Mouse (Mus musculus): ENCODE data around the gene Gse1. TPM values are rescaled to one million over a fixed set of nuclear protein-coding genes. Genes with fewer than 3 reads are reported as not detected.

The Gse1 gene
- polyA plus RNA-seq, 1 experiment from 2014 or later: 25.3 TPM

GRCm38 (mm10) chr8:120549922-120550321 is 321.7 kb downstream of the Gse1 start:
- H3K9me3 ChIP-seq (ENCODE audit: control insufficient read depth, low read length): no peaks in the 10 kb centered on the region
- ATAC-seq (replicated peaks; ENCODE audit: low FRiP score) (no peak), DNase-seq (ENCODE audit: low spot score) (no peak)
- H3K9ac ChIP-seq (ENCODE audit: low read depth, low read length): no peak overlapping the region
- peaks cover 79% of the 10 kb centered on the region for H3K4me1 ChIP-seq (replicated peaks; ENCODE audit: control insufficient read depth, insufficient read depth, low read length)
- H3K27me3 ChIP-seq (replicated peaks; ENCODE audit: control insufficient read depth, insufficient read depth, low read length): no peaks in the 10 kb centered on the region
- H3K4me3 ChIP-seq (ENCODE audit: low read depth, low read length): no peak overlapping the region
- 45% methylated on average over 11 of the region's 11 CpGs for WGBS
- H3K27ac ChIP-seq (ENCODE audit: low read depth, low read length): no peak overlapping the region
- H3K4me2 ChIP-seq: peak overlapping the region; percentile 36
- peaks cover 12% of the 10 kb centered on the region for H3K36me3 ChIP-seq (ENCODE audit: control insufficient read depth, insufficient read depth, low read length)

GRCm38 (mm10) chr8:120550430-120550829 is 322.2 kb downstream of the Gse1 start:
- no peaks in the 10 kb centered on the region for H3K9me3 ChIP-seq (ENCODE audit: control insufficient read depth, low read length)
- no peak for DNase-seq (ENCODE audit: low spot score)
- H3K4me1 ChIP-seq (replicated peaks; ENCODE audit: control insufficient read depth, insufficient read depth, low read length): peaks cover 82% of the 10 kb centered on the region
- peaks cover 12% of the 10 kb centered on the region for H3K36me3 ChIP-seq (ENCODE audit: control insufficient read depth, insufficient read depth, low read length)
- 50% methylated on average over 12 of the region's 12 CpGs for WGBS
- no peak overlapping the region for H3K27ac ChIP-seq (ENCODE audit: low read depth, low read length)
- H3K27me3 ChIP-seq (replicated peaks; ENCODE audit: control insufficient read depth, insufficient read depth, low read length): no peaks in the 10 kb centered on the region
- H3K9ac ChIP-seq (ENCODE audit: low read depth, low read length): no peak overlapping the region
- H3K4me2 ChIP-seq: no peak overlapping the region
- no peak for ATAC-seq (replicated peaks; ENCODE audit: low FRiP score)
- H3K4me3 ChIP-seq (ENCODE audit: low read depth, low read length): no peak overlapping the region

- 81% methylated on average over 11 of the region's 11 CpGs for WGBS
- Histone ChIP-seq H3K4me1 (replicated peaks; ENCODE audit: control insufficient read depth, insufficient read depth, low read length) (peaks cover 83% of the 10 kb centered on the region), H3K27me3 (replicated peaks; ENCODE audit: control insufficient read depth, insufficient read depth, low read length) (no peaks in the 10 kb centered on the region), H3K9me3 (ENCODE audit: control insufficient read depth, low read length) (no peaks in the 10 kb centered on the region), H3K4me2 (no peak overlapping the region), H3K27ac (ENCODE audit: low read depth, low read length) (no peak overlapping the region), H3K4me3 (ENCODE audit: low read depth, low read length) (no peak overlapping the region), H3K9ac (ENCODE audit: low read depth, low read length) (no peak overlapping the region), H3K36me3 (ENCODE audit: control insufficient read depth, insufficient read depth, low read length) (peaks cover 12% of the 10 kb centered on the region)
- DNase-seq (ENCODE audit: low spot score): no peak
- no peak for ATAC-seq (replicated peaks; ENCODE audit: low FRiP score)
These were observed 322.9 kb downstream of the Gse1 start for GRCm38 (mm10) chr8:120550937-120551676.

GRCm38 (mm10) chr8:120551677-120551980 is 323.4 kb downstream of the Gse1 start:
- 78% methylated on average over 3 of the region's 3 CpGs for WGBS
- Histone ChIP-seq H3K9me3 (ENCODE audit: control insufficient read depth, low read length) (no peaks in the 10 kb centered on the region), H3K4me3 (ENCODE audit: low read depth, low read length) (no peak overlapping the region), H3K9ac (ENCODE audit: low read depth, low read length) (no peak overlapping the region), H3K4me2 (no peak overlapping the region), H3K27me3 (replicated peaks; ENCODE audit: control insufficient read depth, insufficient read depth, low read length) (no peaks in the 10 kb centered on the region), H3K36me3 (ENCODE audit: control insufficient read depth, insufficient read depth, low read length) (peaks cover 12% of the 10 kb centered on the region), H3K4me1 (replicated peaks; ENCODE audit: control insufficient read depth, insufficient read depth, low read length) (peaks cover 83% of the 10 kb centered on the region), H3K27ac (ENCODE audit: low read depth, low read length) (no peak overlapping the region)
- no peak for ATAC-seq (replicated peaks; ENCODE audit: low FRiP score)
- no peak for DNase-seq (ENCODE audit: low spot score)

GRCm38 (mm10) chr8:120552509-120552908 is 324.3 kb downstream of the Gse1 start:
- Histone ChIP-seq H3K4me2 (no peak overlapping the region), H3K9me3 (ENCODE audit: control insufficient read depth, low read length) (no peaks in the 10 kb centered on the region), H3K27ac (ENCODE audit: low read depth, low read length) (no peak overlapping the region), H3K27me3 (replicated peaks; ENCODE audit: control insufficient read depth, insufficient read depth, low read length) (no peaks in the 10 kb centered on the region), H3K9ac (ENCODE audit: low read depth, low read length) (no peak overlapping the region), H3K4me1 (replicated peaks; ENCODE audit: control insufficient read depth, insufficient read depth, low read length) (peaks cover 83% of the 10 kb centered on the region), H3K4me3 (ENCODE audit: low read depth, low read length) (no peak overlapping the region), H3K36me3 (ENCODE audit: control insufficient read depth, insufficient read depth, low read length) (peaks cover 12% of the 10 kb centered on the region)
- ATAC-seq (replicated peaks; ENCODE audit: low FRiP score): no peak
- DNase-seq (ENCODE audit: low spot score): no peak
- 90% methylated on average over 11 of the region's 11 CpGs for WGBS

GRCm38 (mm10) chr8:120553441-120554123 is 325.3 kb downstream of the Gse1 start:
- no peak overlapping the region for H3K9ac ChIP-seq (ENCODE audit: low read depth, low read length)
- H3K27ac ChIP-seq (ENCODE audit: low read depth, low read length): no peak overlapping the region

GRCm38 (mm10) chr8:120554466-120555039 is 326.3 kb downstream of the Gse1 start:
- no peaks in the 10 kb centered on the region for H3K27me3 ChIP-seq (replicated peaks; ENCODE audit: control insufficient read depth, insufficient read depth, low read length)
- H3K27ac ChIP-seq (ENCODE audit: low read depth, low read length): no peak overlapping the region
- peaks cover 80% of the 10 kb centered on the region for H3K4me1 ChIP-seq (replicated peaks; ENCODE audit: control insufficient read depth, insufficient read depth, low read length)
- no peak overlapping the region for H3K9ac ChIP-seq (ENCODE audit: low read depth, low read length)
- ATAC-seq (replicated peaks; ENCODE audit: low FRiP score) (no peak), DNase-seq (ENCODE audit: low spot score) (no peak)
- no peak overlapping the region for H3K4me3 ChIP-seq (ENCODE audit: low read depth, low read length)
- H3K36me3 ChIP-seq (ENCODE audit: control insufficient read depth, insufficient read depth, low read length): peaks cover 12% of the 10 kb centered on the region
- WGBS: 92% methylated on average over 18 of the region's 18 CpGs
- no peak overlapping the region for H3K4me2 ChIP-seq
- H3K9me3 ChIP-seq (ENCODE audit: control insufficient read depth, low read length): no peaks in the 10 kb centered on the region

More at GRCm38 (mm10) chr8:120553441-120554123, 325.3 kb downstream of the Gse1 start:
- H3K4me1 ChIP-seq (replicated peaks; ENCODE audit: control insufficient read depth, insufficient read depth, low read length): peaks cover 81% of the 10 kb centered on the region
- H3K4me3 ChIP-seq (ENCODE audit: low read depth, low read length): no peak overlapping the region
- peaks cover 12% of the 10 kb centered on the region for H3K36me3 ChIP-seq (ENCODE audit: control insufficient read depth, insufficient read depth, low read length)
- H3K27me3 ChIP-seq (replicated peaks; ENCODE audit: control insufficient read depth, insufficient read depth, low read length): no peaks in the 10 kb centered on the region
- DNase-seq (ENCODE audit: low spot score) (no peak), ATAC-seq (replicated peaks; ENCODE audit: low FRiP score) (no peak)
- WGBS: 88% methylated on average over 24 of the region's 24 CpGs
- H3K9me3 ChIP-seq (ENCODE audit: control insufficient read depth, low read length): no peaks in the 10 kb centered on the region
- no peak overlapping the region for H3K4me2 ChIP-seq

GRCm38 (mm10) chr8:120556198-120556892 is 328.1 kb downstream of the Gse1 start:
- peak; percentile 11; the same call in 1 of the 2 replicates for ATAC-seq (replicated peaks; ENCODE audit: low FRiP score)
- H3K4me2 ChIP-seq: peak overlapping the region; percentile 19
- H3K9ac ChIP-seq (ENCODE audit: low read depth, low read length): no peak overlapping the region
- no peak for DNase-seq (ENCODE audit: low spot score)
- peak overlapping the region; percentile 7; the same call in 1 of the 2 replicates for H3K4me3 ChIP-seq (ENCODE audit: low read depth, low read length)
- H3K9me3 ChIP-seq (ENCODE audit: control insufficient read depth, low read length): no peaks in the 10 kb centered on the region
- H3K36me3 ChIP-seq (ENCODE audit: control insufficient read depth, insufficient read depth, low read length): peaks cover 14% of the 10 kb centered on the region
- H3K27ac ChIP-seq (ENCODE audit: low read depth, low read length): no peak overlapping the region; the same call in 1 of the 2 replicates
- H3K27me3 ChIP-seq (replicated peaks; ENCODE audit: control insufficient read depth, insufficient read depth, low read length): no peaks in the 10 kb centered on the region
- H3K4me1 ChIP-seq (replicated peaks; ENCODE audit: control insufficient read depth, insufficient read depth, low read length): peaks cover 68% of the 10 kb centered on the region
- 51% methylated on average over 20 of the region's 20 CpGs for WGBS

Measured in liver, embryonic 11.5 days (tissue).